Mouse (Mus musculus): ENCODE measurements around the gene Ackr2. TPM values are rescaled to one million over a fixed set of nuclear protein-coding genes. Genes with fewer than 3 reads are reported as not detected.
A peak's percentile ranks its signal among the peaks of the same experiment; 100 is the strongest.

Ackr2 gene
- polyA plus RNA-seq, 1 experiment from 2014 or later: 0.62 TPM

DNA sequence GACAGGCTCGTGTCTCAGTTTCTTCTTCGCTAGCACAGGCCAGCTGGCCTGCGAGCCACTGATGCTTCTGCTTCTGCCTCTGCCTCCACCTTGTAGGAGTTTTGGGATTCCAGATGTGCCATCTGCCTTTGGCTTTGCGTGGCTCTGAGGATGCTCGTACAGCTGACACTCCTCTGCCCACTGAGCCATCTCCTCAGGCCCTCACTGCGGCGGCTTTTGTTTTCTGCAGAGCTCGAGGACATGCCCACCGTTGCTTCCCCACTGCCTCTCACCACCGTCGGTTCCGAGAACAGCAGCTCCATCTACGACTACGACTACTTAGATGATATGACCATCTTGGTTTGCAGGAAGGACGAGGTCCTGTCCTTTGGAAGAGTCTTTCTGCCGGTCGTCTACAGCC is 10.2 kb downstream of the Ackr2 start:
- H3K4me2 ChIP-seq (ENCODE audit: low read depth, low read length): no peak overlapping the region
- H3K36me3 ChIP-seq (ENCODE audit: control insufficient read depth, insufficient read depth, low read length): no peaks in the 10 kb centered on the region
- WGBS: 89% methylated on average over 17 of the region's 17 CpGs

DNA sequence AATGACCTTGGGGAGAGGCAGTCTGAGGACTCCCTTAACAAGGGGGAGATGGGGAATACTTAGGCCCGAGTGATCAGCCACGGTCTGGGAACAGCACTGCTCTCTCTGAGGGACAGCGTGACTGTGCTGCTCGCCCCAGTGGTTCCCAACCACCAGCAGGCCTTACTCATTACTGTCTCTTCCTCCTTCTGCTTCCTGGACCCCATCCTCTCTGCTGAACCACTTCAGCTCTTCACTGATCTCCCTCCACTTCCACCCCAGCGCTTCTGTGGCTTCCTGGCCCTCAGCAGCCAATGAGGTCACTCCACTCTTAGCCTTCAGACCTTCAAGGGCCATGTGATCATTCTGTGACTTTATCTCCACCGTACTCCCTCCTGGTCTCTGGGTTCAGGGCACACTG is 11.5 kb downstream of the Ackr2 start:
- Histone ChIP-seq H3K4me2 (ENCODE audit: low read depth, low read length) (no peak overlapping the region), H3K9ac (ENCODE audit: low read depth, low read length) (no peak overlapping the region), H3K27me3 (replicated peaks; ENCODE audit: control insufficient read depth, insufficient read depth, low read length) (no peaks in the 10 kb centered on the region), H3K4me1 (ENCODE audit: control insufficient read depth, insufficient read depth, low read length) (no peaks in the 10 kb centered on the region), H3K27ac (ENCODE audit: low read length) (no peak overlapping the region), H3K4me3 (ENCODE audit: low read length) (no peak overlapping the region), H3K9me3 (ENCODE audit: control insufficient read depth, low read length) (no peaks in the 10 kb centered on the region), H3K36me3 (ENCODE audit: control insufficient read depth, insufficient read depth, low read length) (no peaks in the 10 kb centered on the region)
- WGBS: 72% methylated on average over 6 of the region's 6 CpGs
- ATAC-seq: no peak

More for the DNA sequence above, 10.2 kb downstream of the Ackr2 start:
- H3K9me3 ChIP-seq (ENCODE audit: control insufficient read depth, low read length): no peaks in the 10 kb centered on the region
- no peak for ATAC-seq
- H3K4me1 ChIP-seq (ENCODE audit: control insufficient read depth, insufficient read depth, low read length): no peaks in the 10 kb centered on the region
- no peak overlapping the region for H3K4me3 ChIP-seq (ENCODE audit: low read length)
- H3K27me3 ChIP-seq (replicated peaks; ENCODE audit: control insufficient read depth, insufficient read depth, low read length): no peaks in the 10 kb centered on the region
- H3K9ac ChIP-seq (ENCODE audit: low read depth, low read length): no peak overlapping the region
- H3K27ac ChIP-seq (ENCODE audit: low read length): no peak overlapping the region

DNA sequence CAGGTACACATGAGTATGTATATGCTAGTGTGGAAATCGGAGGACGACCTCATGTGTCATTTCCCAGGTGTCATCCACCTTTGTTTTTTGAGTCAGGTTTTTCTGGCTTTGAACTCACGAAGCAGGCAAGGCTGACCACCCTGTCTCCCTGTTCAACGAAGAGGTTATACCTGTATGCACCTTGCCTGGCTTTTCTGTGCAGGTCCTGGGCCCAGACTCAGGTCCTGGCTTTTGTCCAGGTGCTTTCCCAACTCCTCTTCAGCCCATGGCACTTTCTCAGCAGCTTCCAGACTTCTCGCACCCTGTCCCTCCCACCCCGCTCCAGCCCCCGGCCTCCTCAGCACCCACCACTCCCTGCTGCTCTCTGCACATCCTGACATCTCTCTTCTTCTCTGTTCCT is 13.0 kb downstream of the Ackr2 start:
- ATAC-seq: no peak
- Histone ChIP-seq H3K4me3 (ENCODE audit: low read length) (no peak overlapping the region), H3K9ac (ENCODE audit: low read depth, low read length) (no peak overlapping the region), H3K9me3 (ENCODE audit: control insufficient read depth, low read length) (no peaks in the 10 kb centered on the region), H3K4me1 (ENCODE audit: control insufficient read depth, insufficient read depth, low read length) (peaks cover 4% of the 10 kb centered on the region), H3K4me2 (ENCODE audit: low read depth, low read length) (no peak overlapping the region), H3K27me3 (replicated peaks; ENCODE audit: control insufficient read depth, insufficient read depth, low read length) (no peaks in the 10 kb centered on the region), H3K36me3 (ENCODE audit: control insufficient read depth, insufficient read depth, low read length) (no peaks in the 10 kb centered on the region), H3K27ac (ENCODE audit: low read length) (no peak overlapping the region)
- WGBS: 93% methylated on average over 7 of the region's 7 CpGs

DNA sequence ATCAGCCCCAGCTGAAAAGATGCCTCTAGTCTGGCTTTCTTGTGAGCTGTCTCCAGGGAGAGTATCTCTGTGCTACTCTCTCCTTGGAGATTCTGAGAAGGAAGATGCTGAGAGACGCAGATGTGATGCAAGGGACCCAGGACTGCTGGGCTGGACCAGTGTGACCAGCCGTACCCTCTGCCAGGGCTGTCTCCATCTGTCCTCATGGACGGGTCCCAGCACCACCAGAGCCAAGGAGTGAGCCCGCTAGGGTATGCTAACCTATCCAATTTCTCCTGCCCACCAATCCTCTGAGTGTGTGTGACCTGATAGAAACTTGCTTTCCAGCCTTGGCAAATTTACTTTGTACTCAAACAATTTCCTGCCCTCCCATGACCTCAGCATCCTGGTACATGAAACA is 14.6 kb downstream of the Ackr2 start:
- 81% methylated on average over 4 of the region's 4 CpGs for WGBS
- H3K36me3 ChIP-seq (ENCODE audit: control insufficient read depth, insufficient read depth, low read length): no peaks in the 10 kb centered on the region
- no peak for ATAC-seq
- no peaks in the 10 kb centered on the region for H3K27me3 ChIP-seq (replicated peaks; ENCODE audit: control insufficient read depth, insufficient read depth, low read length)
- no peaks in the 10 kb centered on the region for H3K9me3 ChIP-seq (ENCODE audit: control insufficient read depth, low read length)
- no peak overlapping the region for H3K4me2 ChIP-seq (ENCODE audit: low read depth, low read length)
- no peak overlapping the region for H3K27ac ChIP-seq (ENCODE audit: low read length)
- H3K4me1 ChIP-seq (ENCODE audit: control insufficient read depth, insufficient read depth, low read length): peaks cover 4% of the 10 kb centered on the region
- H3K9ac ChIP-seq (ENCODE audit: low read depth, low read length): no peak overlapping the region
- no peak overlapping the region for H3K4me3 ChIP-seq (ENCODE audit: low read length)

DNA sequence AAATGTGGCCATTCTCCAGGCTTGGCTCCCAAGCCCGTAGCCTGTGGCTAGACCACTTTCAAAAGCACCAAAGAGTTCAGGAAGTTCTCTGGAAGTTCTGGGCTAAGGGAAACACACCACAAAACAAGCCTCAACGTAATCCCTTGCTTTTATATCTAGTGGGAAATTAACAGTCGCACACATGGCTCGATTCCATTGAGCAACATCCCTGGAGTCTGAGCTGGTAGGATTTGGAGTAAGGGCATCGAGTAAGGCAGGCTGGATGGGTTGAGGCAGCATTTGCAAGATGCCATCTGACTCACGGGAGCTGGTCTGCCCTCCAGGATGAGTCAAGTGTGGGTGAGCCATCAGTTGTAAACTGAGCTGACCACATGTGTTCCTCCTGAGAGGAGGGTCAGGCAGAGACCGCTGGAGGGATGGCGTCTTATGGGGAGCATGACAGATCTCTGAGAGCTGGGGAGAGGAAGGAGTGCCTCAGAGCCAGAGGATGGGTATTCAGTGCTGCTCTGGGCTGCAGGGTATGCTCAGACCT is 16.1 kb downstream of the Ackr2 start:
- WGBS: 79% methylated on average over 8 of the region's 8 CpGs
- Histone ChIP-seq H3K9ac (ENCODE audit: low read depth, low read length) (no peak overlapping the region), H3K4me3 (ENCODE audit: low read length) (no peak overlapping the region), H3K4me1 (ENCODE audit: control insufficient read depth, insufficient read depth, low read length) (peaks cover 4% of the 10 kb centered on the region), H3K27ac (ENCODE audit: low read length) (no peak overlapping the region), H3K36me3 (ENCODE audit: control insufficient read depth, insufficient read depth, low read length) (no peaks in the 10 kb centered on the region), H3K9me3 (ENCODE audit: control insufficient read depth, low read length) (no peaks in the 10 kb centered on the region), H3K27me3 (replicated peaks; ENCODE audit: control insufficient read depth, insufficient read depth, low read length) (no peaks in the 10 kb centered on the region), H3K4me2 (ENCODE audit: low read depth, low read length) (no peak overlapping the region)
- ATAC-seq: no peak

DNA sequence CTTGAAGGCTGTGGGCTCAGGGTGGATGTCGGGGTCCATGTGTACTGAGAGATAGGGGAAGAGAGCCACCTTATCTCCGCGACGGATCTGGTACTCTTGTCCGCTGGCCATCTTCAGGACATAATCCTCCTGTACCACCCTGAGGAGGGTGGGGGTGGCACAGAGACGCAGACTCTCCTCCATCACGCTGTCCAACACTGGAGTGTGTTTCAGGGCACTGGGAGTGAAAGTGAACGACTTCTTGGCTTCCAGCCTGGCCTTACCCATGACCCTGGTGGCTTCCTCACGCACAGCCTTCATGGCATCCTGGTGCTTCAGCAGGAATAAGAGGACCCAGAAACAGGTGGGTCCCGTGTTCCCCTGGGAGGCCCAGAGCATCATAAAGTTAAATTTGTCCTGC is 16.9 kb downstream of the Ackr2 start:
- Histone ChIP-seq H3K9ac (ENCODE audit: low read depth, low read length) (no peak overlapping the region), H3K27me3 (replicated peaks; ENCODE audit: control insufficient read depth, insufficient read depth, low read length) (no peaks in the 10 kb centered on the region), H3K9me3 (ENCODE audit: control insufficient read depth, low read length) (no peaks in the 10 kb centered on the region), H3K4me1 (ENCODE audit: control insufficient read depth, insufficient read depth, low read length) (peaks cover 4% of the 10 kb centered on the region), H3K27ac (ENCODE audit: low read length) (no peak overlapping the region), H3K4me2 (ENCODE audit: low read depth, low read length) (no peak overlapping the region), H3K36me3 (ENCODE audit: control insufficient read depth, insufficient read depth, low read length) (no peaks in the 10 kb centered on the region), H3K4me3 (ENCODE audit: low read length) (no peak overlapping the region)
- ATAC-seq: no peak
- WGBS: 88% methylated on average over 10 of the region's 10 CpGs

DNA sequence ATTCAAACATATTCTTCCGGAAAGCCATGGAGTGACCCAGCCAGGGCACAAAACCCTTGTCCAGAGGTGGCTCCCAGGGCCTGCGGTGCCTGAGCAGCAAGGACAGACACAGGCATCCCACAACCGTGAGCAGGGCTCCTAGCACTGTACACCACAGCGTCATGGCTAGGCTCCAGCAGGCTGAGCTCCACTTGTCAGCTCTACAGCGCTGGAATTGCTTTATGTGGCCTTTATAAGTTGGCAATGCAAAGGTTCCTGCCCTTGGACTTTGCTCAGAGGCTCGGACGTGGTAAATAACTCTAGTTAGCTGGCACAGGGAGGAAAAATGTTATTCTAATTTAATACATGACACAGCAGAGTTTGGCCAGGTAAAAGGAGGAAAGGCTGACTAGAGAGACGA is 17.9 kb downstream of the Ackr2 start, which contains the start of gene Cyp8b1:
TSS of gene Cyp8b1 (minus strand) at position 204 of the 400 bp plus-strand sequence.
- 0 out of 2 replicates have a peak within 1 kb of the TSS, but pooled peaks have one; percentile 6 for H3K4me2 ChIP-seq (ENCODE audit: low read depth, low read length)
- 63% methylated on average over 8 of the region's 8 CpGs for WGBS
- H3K4me3 ChIP-seq (ENCODE audit: low read length): no peak within 1 kb of the TSS
- no peaks in the 10 kb centered on the region for H3K27me3 ChIP-seq (replicated peaks; ENCODE audit: control insufficient read depth, insufficient read depth, low read length)
- peaks cover 4% of the 10 kb centered on the region for H3K4me1 ChIP-seq (ENCODE audit: control insufficient read depth, insufficient read depth, low read length)
- no peak within 1 kb of the TSS for H3K9ac ChIP-seq (ENCODE audit: low read depth, low read length)
- no peak within 1 kb of the TSS for H3K27ac ChIP-seq (ENCODE audit: low read length)
- ATAC-seq: peak; percentile 83
- H3K9me3 ChIP-seq (ENCODE audit: control insufficient read depth, low read length): no peaks in the 10 kb centered on the region
- no peaks in the 10 kb centered on the region for H3K36me3 ChIP-seq (ENCODE audit: control insufficient read depth, insufficient read depth, low read length)

DNA sequence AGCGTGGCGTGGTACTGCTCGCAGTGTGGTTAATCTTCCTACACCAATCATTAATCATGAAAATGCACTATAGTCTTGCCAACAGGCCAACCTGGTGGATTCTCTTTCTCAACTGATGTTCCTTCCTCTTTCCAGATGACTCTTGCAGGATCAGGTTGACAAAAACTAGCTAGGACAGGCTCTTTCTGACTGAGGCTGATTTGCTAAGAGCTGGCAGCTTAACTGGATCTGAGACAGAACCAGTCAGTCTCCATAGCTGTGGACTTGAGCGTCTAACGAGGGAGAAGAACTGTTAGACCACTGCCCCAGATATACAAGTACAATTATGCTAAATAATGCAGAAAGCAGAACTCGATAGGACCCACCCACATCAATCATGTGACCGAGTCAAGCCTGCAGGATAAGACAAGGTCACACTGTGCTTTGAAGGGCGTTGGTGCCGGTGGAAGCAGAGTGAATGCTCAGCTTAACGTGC is 20.9 kb downstream of the Ackr2 start:
- Histone ChIP-seq H3K9ac (ENCODE audit: low read depth, low read length) (no peak overlapping the region), H3K4me3 (ENCODE audit: low read length) (no peak overlapping the region), H3K4me2 (ENCODE audit: low read depth, low read length) (no peak overlapping the region), H3K27ac (ENCODE audit: low read length) (no peak overlapping the region), H3K9me3 (ENCODE audit: control insufficient read depth, low read length) (no peaks in the 10 kb centered on the region), H3K4me1 (ENCODE audit: control insufficient read depth, insufficient read depth, low read length) (peaks cover 4% of the 10 kb centered on the region), H3K27me3 (replicated peaks; ENCODE audit: control insufficient read depth, insufficient read depth, low read length) (no peaks in the 10 kb centered on the region), H3K36me3 (ENCODE audit: control insufficient read depth, insufficient read depth, low read length) (no peaks in the 10 kb centered on the region)
- 74% methylated on average over 10 of the region's 10 CpGs for WGBS
- ATAC-seq: no peak

DNA sequence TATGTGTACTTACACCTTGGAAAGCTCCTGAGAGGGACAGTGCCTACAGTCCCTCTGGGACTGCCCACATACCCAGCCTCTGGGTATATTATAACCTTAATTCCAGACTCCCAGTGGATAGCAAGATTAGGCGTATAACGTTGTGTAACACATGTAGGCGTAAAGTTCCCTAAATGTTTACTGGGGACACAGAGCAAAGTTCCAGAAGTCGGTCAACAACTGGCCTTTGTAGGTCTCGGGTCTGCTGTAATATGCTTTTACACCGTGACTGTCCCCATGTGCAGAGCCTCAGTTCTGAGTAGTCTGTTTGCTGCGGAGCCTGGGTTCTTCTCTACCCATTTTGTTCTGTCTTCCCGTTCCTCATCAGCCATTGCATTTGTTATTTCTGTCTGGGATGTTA is 25.3 kb downstream of the Ackr2 start:
- no peak overlapping the region for H3K4me2 ChIP-seq (ENCODE audit: low read depth, low read length)
- 81% methylated on average over 8 of the region's 8 CpGs for WGBS
- H3K9me3 ChIP-seq (ENCODE audit: control insufficient read depth, low read length): no peaks in the 10 kb centered on the region
- H3K4me1 ChIP-seq (ENCODE audit: control insufficient read depth, insufficient read depth, low read length): no peaks in the 10 kb centered on the region
- no peak overlapping the region for H3K4me3 ChIP-seq (ENCODE audit: low read length)
- H3K27me3 ChIP-seq (replicated peaks; ENCODE audit: control insufficient read depth, insufficient read depth, low read length): no peaks in the 10 kb centered on the region
- H3K27ac ChIP-seq (ENCODE audit: low read length): no peak overlapping the region
- no peaks in the 10 kb centered on the region for H3K36me3 ChIP-seq (ENCODE audit: control insufficient read depth, insufficient read depth, low read length)
- ATAC-seq: no peak
- H3K9ac ChIP-seq (ENCODE audit: low read depth, low read length): no peak overlapping the region

DNA sequence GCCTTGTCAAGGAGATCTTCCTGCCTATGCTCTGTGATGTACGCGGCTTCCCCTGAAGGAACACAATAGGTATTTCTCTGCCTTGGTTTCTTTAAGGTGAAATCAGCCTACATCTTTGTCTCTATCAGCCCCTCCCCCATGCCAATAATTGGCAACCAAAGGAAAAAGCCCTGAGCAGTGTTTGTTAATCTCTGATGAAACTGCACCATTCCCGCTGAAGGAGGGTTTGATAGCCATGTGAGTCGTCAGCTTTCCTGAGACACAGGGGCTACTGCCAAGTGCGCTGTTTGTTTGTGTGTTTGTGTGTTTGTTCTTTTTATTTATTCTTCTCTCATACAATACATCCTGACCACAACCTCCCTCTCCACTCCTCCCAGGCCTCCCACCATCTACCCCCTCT is 25.8 kb downstream of the Ackr2 start:
- H3K27ac ChIP-seq (ENCODE audit: low read length): no peak overlapping the region
- no peaks in the 10 kb centered on the region for H3K27me3 ChIP-seq (replicated peaks; ENCODE audit: control insufficient read depth, insufficient read depth, low read length)
- no peaks in the 10 kb centered on the region for H3K4me1 ChIP-seq (ENCODE audit: control insufficient read depth, insufficient read depth, low read length)
- no peak overlapping the region for H3K4me3 ChIP-seq (ENCODE audit: low read length)
- no peaks in the 10 kb centered on the region for H3K36me3 ChIP-seq (ENCODE audit: control insufficient read depth, insufficient read depth, low read length)
- no peaks in the 10 kb centered on the region for H3K9me3 ChIP-seq (ENCODE audit: control insufficient read depth, low read length)
- 83% methylated on average over 5 of the region's 5 CpGs for WGBS
- no peak for ATAC-seq
- no peak overlapping the region for H3K9ac ChIP-seq (ENCODE audit: low read depth, low read length)
- H3K4me2 ChIP-seq (ENCODE audit: low read depth, low read length): no peak overlapping the region

Data from intestine, embryonic 16.5 days (tissue).